Mouse (Mus musculus): Measurements from ENCODE around the gene Cdc42ep2. TPM values are rescaled to one million over a fixed set of nuclear protein-coding genes. Genes with fewer than 3 reads are reported as not detected.

Gene Cdc42ep2
- total RNA-seq (2021), result 1 to 10 TPM; 5.5 to 8.0 TPM
- 5.6 and 5.9 TPM in 2 replicates for polyA plus RNA-seq (2012; rRNA removed)
- long read RNA-seq, transcript Cdc42ep2-201 (2 exons, 3,411 nt), result major isoform, 15 of 15 reads
- long read RNA-seq, partial matches to known transcripts, result 0 of 15 reads
- long read RNA-seq, other reads (novel, unspliced or antisense), result 0 of 15 reads

DNA sequence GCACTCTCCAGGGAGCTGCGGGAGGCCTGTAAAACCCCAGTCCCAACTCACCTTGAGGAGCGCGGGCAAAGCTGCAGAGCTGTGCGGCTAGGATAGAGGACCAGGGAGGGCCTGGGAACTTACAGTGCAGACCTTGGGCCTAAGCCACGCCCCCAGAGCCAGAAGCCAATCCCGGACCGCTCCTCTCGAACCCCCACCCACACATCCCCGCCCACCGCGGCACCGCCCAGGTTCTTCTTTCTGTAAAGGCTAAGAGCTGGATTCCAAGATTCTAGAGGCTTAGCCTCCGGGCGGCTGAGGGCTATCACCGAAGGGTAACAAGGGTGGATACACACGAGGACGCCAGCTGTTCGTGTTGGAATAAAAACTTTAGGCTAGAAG lies at the start of gene Cdc42ep2:
Gene Cdc42ep2 (minus strand): TSS at position 104 of the 381 bp plus-strand sequence.
- peak; percentile 98 for DNase-seq

- no peak for DNase-seq
These were observed 43.0 kb upstream of the Cdc42ep2 start for GRCm38 (mm10) chr19:5967664-5968063.

DNA sequence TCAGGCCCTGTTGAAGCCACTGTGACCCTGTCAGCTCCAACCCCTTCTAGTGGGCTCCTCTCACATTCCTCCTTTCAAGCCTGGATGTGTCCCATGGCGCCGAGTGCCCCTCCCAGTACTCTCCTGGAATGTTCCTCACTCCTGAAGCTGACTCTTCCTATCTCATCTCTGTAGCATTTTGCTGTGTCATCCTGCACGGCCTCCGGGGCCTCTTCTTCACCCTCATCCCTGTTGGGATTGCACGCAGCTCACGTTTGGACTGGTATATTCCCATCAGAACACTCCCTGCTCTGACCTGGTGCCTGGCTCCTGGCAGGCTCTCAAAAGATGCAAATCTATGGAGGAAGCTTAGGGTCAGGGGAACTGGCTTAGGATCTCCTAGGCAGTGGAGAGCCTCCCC lies 42.2 kb upstream of the Cdc42ep2 start:
- no peak for DNase-seq

GRCm38 (mm10) chr19:5965910-5966309 lies 41.3 kb upstream of the Cdc42ep2 start:
- no peak for DNase-seq

GRCm38 (mm10) chr19:5965280-5965679 lies 40.7 kb upstream of the Cdc42ep2 start:
- DNase-seq, result peak; percentile 74

DNA sequence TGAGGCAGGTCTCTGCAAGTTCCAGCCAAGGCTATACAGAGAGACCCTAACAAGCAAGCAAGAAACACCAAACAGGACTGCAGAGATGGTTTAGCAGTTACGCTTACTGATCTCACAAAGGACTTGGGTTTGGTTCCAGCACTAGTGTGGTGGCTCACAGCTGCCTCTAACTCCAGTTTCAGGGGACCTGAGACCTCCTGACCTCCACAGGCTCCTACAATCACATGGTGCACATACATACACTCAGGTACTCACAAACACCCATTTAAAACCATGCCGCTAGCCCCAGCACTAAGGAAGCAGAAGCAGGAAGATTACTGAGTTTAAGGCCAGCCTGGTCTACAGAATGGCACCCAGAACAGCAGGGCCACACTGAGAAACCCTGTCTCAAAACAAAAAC lies 40.2 kb upstream of the Cdc42ep2 start:
- DNase-seq, result no peak

GRCm38 (mm10) chr19:5963883-5964562 lies 39.4 kb upstream of the Cdc42ep2 start, which contains the start of gene Pola2:
Pola2 (minus strand) TSS chr19:5964202.
- DNase-seq, result peak; percentile 93

- no peak for DNase-seq
These were observed 38.0 kb upstream of the Cdc42ep2 start for GRCm38 (mm10) chr19:5962651-5963050.

DNA sequence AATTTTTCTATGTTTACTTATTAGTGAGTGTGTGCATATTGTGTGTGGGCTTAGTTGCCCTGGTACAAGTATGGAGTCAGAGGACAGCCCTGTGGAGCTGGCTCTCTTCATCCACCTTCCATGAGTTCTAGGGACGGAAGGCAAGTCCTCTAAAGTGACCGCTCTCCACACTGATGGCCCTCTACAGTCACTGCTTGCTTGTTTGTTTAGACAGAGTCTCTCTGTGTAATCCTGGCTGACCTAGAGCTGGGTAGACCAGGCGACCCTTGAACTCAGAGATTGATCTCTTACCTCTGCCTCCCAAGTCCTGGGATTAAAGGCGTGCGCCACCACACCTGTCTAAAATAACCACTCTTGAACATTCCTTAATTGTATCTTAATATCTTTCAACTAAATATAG lies 32.8 kb upstream of the Cdc42ep2 start:
- no peak for DNase-seq

GRCm38 (mm10) chr19:5956685-5957084 lies 32.1 kb upstream of the Cdc42ep2 start:
- DNase-seq, result peak; percentile 85

- DNase-seq, result peak; percentile 49
These were observed 31.4 kb upstream of the Cdc42ep2 start for GRCm38 (mm10) chr19:5955704-5956670.

- DNase-seq, result no peak
These were observed 30.3 kb upstream of the Cdc42ep2 start for GRCm38 (mm10) chr19:5954936-5955335.

- DNase-seq, result peak; percentile 70
These were observed 29.6 kb upstream of the Cdc42ep2 start for GRCm38 (mm10) chr19:5954031-5954710.

- peak; percentile 68 for DNase-seq
These were observed 28.7 kb upstream of the Cdc42ep2 start for GRCm38 (mm10) chr19:5953201-5953770.

- DNase-seq, result peak; percentile 80
These were observed 27.6 kb upstream of the Cdc42ep2 start for GRCm38 (mm10) chr19:5952071-5952691.

- DNase-seq, result no peak
These were observed 27.0 kb upstream of the Cdc42ep2 start for GRCm38 (mm10) chr19:5951631-5952030.

GRCm38 (mm10) chr19:5950218-5950617 lies 25.6 kb upstream of the Cdc42ep2 start:
- no peak for DNase-seq

DNA sequence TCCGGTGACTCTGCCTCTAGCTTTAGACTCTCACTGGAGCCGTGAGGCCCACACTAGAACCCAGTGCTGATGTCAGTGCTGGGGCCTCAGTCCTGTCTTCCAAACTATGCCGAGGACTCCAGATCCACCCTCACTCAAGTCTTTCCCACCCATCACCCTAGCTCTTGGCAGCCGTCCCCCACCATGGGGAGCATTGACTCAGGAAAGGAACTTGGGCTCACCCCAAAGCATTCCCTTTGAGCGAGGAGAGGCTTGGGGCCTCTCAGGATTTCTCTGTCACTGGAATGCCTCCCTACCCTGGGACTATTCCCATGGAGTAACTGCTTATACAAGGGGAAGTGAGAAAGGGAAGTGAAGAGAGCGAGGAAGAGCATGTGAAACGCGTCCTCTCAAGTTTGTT lies 21.3 kb upstream of the Cdc42ep2 start:
- peak; percentile 42 for DNase-seq

GRCm38 (mm10) chr19:5945027-5945426 lies 20.4 kb upstream of the Cdc42ep2 start:
- DNase-seq, result no peak

- DNase-seq, result no peak
These were observed 19.5 kb upstream of the Cdc42ep2 start for GRCm38 (mm10) chr19:5944145-5944544.

GRCm38 (mm10) chr19:5943404-5943803 lies 18.8 kb upstream of the Cdc42ep2 start:
- no peak for DNase-seq

Data from adrenal gland, adult 2 months (tissue).